Mouse (Mus musculus): Measurements from ENCODE around the gene Tceanc2.

Tceanc2 gene

DNA sequence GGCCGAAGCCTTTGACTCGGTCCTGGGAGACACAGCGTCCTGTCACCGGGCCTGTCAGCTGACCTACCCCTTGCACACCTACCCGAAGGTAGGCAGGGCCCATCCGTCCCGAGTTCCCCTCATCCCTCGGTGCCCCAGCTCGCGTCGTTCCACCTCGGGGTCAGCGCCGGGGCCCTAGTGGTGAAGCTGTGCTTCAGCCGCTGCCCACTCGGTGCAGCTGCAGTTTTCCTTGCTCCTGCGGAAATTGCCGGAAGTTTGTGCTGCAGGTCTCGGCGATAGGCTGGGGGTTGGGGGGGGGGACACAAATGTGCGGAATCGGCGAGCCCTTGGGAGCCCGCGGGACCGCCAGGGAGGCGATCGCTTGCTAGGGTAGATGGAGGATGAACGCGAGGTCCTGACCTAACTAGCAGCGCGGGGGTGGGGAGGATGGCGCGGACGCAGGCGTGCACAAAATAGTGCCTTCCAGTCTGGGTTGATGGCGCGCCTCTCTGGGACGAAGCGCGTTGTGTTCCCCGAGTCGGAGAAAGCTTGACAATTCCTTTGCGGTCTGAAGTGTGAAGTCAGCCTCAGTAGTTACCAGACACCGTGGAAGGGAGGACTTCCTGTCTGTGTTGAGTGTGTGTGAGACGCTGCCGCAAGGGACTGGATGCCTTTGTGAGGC, at the start of gene Tceanc2:
Tceanc2 (minus strand) TSS at position 287 of the 661 bp plus-strand sequence.
- DNase-seq (ENCODE audit: low read depth, low spot score): peak; percentile 37

DNA sequence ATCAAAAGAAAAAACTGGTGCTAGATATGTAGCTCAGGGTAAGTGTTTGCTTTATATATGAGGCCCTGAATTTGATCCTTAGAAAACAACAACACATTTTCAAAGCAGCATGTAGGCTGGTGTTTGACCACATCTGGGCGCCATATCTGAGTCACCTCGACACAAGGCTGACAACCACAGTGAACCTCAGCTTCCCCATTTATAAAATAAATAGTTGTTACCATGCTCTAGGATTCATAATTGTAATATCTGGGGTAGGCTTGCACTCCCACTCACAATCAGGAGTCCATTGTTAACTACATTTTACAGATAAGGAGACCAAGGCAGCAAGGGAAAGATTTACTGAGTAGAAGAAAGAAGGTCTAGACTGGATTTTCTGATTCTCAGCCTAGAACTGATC, 47.4 kb upstream of the Tceanc2 start:
- DNase-seq (ENCODE audit: low read depth, low spot score): no peak

- no peak for DNase-seq (ENCODE audit: low read depth, low spot score)
Observed at GRCm38 (mm10) chr4:107223225-107224204, 44.6 kb upstream of the Tceanc2 start.

- no peak for DNase-seq (ENCODE audit: low read depth, low spot score)
Observed at GRCm38 (mm10) chr4:107221524-107221923, 42.6 kb upstream of the Tceanc2 start.

DNA sequence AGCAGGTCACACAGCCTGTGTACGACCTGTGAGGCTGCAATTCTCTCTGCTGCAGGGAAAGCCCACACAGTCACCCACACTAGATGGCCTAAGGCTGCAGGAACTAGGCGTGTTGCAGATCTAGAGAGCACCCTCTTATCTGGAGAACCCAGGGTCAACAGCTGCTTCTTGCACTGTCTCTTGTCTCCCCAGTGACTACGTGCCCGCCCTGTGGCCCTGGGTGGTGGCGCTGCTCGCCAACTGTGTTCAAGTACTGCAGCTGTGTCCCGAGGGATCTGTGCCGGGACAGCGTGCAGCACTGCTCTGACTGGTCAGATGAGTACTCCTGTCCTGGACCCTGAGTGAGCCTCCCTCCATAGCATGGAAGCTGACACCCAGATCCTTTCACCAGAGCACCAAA, 38.7 kb upstream of the Tceanc2 start:
- DNase-seq (ENCODE audit: low read depth, low spot score): no peak

GRCm38 (mm10) chr4:107213279-107214011, 34.5 kb upstream of the Tceanc2 start:
- DNase-seq (ENCODE audit: low read depth, low spot score): no peak

DNA sequence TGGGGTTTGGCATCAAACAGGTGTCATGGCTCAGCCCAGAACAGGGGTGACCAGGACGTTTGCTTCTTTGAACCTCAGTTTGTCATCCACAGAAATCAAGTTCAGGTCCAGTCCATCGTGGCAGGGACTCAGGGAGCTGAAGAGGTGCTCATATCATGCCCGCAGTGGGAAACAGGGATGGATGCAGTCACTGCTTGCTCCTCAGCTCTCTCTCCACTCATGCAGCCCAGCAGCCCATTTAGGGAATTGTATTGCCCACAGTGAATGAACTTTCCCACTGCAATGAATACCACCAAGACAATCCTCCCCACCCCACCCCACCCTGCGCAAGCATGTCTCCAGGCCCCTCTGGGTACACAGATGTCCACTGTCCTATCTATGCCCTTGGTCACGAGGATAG, 33.0 kb upstream of the Tceanc2 start:
- DNase-seq (ENCODE audit: low read depth, low spot score): no peak

DNA sequence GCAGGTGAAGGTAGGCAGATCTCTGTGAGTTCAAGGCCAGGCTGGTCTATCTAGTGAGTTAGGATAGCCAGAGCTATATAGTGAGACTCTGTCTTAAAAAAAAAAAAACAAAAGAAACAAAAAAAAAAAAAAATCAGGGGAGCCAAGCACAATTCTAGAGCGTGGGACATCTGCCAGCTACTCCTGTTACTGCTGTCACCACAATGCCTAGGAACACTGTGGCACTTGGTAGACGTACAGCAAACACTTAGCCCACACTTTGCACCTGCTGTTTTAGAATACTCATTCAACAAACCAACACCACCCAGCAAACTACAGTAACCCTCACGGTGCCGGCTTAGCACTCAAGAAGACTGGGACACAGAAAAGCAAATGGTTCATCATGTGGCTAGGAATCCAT, 32.5 kb upstream of the Tceanc2 start:
- no peak for DNase-seq (ENCODE audit: low read depth, low spot score)

DNA sequence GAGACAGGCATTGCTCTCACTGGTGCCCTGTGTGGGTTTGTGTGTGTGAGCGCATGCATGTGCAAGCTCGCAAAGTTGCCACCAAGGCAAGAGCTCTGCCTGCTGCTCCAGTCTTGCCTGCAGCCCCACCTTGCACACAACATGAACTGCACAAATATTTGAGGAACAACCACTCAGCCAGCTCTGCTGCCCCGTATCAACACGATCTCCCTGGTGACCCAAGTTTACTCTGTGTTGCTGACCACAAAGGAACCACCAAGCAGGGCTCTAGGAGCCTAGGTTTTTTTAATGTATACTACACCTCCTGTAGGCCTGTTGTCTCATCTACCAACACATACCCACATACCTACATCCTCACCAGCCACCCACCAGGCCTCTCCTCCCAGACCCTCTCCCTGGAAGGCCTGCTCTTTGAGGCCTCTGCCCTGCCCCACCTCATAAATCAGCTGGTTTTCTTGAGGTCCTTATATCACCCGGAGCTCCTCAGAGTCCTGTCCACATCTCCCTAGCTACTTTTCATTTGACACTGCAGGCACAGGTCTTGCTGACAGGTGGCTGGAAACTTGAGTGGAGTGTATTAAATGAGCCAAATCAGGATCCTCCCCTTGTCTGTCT, 31.7 kb upstream of the Tceanc2 start:
- DNase-seq (ENCODE audit: low read depth, low spot score): no peak

GRCm38 (mm10) chr4:107208880-107209279, 30.0 kb upstream of the Tceanc2 start, which contains the start of gene Ldlrad1:
TSS of gene Ldlrad1 (plus strand) at chr4:107209180.
- no peak for DNase-seq (ENCODE audit: low read depth, low spot score)

GRCm38 (mm10) chr4:107207016-107207415, 28.1 kb upstream of the Tceanc2 start:
- DNase-seq (ENCODE audit: low read depth, low spot score): no peak

- DNase-seq (ENCODE audit: low read depth, low spot score): no peak
Observed at GRCm38 (mm10) chr4:107203001-107203400, 24.1 kb upstream of the Tceanc2 start.

DNA sequence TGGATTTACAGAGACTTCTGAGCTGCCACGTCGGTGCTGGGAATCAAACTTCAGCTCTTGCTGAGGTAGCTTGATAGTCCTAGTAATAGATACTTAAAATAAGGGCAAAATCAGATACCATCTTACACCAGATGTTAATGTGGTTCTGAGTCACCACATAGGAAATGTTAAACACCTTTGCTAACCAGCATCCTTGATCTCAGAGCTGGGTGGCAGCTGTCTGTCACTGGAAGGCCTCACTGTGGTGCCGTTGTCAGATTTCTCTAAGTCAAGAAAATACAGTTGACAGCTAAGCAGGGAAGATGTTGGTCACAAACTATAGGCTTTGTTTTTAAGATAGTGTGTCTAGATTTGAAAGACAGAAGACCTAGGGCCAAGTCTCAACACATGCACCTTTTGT, 22.9 kb upstream of the Tceanc2 start:
- DNase-seq (ENCODE audit: low read depth, low spot score): no peak

- DNase-seq (ENCODE audit: low read depth, low spot score): no peak
Observed at GRCm38 (mm10) chr4:107198072-107198471, 19.2 kb upstream of the Tceanc2 start.

DNA sequence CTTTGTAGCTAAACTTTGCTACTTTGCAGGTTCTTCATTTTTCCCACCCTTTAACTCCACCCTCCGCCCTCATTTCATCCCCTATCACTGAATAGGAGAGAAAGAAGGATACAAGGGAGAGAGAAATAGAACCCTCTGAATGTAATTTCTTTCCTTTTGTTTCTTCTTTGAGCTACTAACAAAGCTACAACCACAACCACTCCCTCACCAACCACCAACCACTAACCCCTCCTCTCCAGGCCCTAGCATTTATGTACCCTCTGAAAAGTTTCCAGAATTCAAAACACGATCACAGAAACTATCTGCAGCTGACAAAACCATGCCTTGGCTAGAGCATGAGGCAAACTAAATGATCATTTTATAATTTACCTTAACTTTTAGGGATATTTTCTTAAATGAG, 17.5 kb upstream of the Tceanc2 start:
- DNase-seq (ENCODE audit: low read depth, low spot score): no peak

DNA sequence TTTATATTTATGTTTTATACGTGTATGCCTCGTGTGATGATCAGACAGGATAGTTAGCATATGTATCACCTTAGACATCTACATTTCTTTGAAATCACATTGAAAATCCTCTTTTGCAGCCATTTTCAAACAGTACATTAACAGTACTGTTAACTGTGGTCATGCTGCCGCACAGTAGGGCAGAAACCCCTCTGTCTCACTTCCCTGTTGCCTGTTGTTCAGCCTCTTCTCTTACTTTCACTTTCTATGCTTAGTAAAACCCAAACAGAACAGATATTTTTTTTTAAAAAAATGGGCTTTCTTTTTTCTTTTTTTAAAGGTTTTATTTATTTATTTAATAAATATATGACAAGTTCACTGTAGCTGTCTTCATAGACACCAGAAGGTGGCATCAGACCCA, 14.9 kb upstream of the Tceanc2 start:
- no peak for DNase-seq (ENCODE audit: low read depth, low spot score)

DNA sequence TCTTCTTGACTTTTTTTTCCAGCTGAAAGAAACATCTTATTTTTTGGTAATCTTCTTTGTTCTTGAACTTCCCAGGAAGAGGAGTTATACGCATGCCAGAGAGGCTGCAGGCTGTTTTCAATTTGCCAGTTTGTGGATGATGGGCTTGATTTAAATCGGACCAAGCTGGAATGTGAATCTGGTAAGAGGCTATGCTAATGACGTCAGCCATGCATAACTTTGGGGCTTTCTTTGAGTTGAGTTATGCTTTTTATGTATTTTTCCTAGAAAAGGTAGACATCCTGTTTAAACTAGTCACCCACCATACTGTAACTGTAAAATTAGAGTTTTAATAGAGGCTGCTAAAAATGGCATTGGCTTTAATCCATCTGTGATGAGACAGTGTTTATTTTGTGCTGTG, 6.8 kb upstream of the Tceanc2 start:
- DNase-seq (ENCODE audit: low read depth, low spot score): no peak

DNA sequence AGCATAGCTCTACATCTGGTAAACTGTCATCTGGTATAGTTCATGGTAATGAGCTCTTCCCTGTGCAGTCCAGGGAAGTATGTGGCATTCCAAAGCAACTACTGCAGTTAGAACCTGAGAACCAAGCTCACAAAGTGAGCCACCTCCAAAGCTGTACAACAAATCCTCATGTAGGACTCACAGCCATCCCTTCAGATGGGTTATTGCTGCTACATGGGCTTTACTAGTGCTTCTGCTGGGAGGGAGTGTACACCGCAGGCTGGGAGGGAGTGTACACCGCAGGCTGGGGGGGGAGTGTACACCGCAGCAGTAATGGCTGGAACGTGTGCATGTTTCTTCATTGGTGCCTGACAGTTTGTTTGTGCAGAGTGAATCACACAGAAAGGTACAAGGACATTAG, 4.3 kb upstream of the Tceanc2 start:
- DNase-seq (ENCODE audit: low read depth, low spot score): no peak

DNA sequence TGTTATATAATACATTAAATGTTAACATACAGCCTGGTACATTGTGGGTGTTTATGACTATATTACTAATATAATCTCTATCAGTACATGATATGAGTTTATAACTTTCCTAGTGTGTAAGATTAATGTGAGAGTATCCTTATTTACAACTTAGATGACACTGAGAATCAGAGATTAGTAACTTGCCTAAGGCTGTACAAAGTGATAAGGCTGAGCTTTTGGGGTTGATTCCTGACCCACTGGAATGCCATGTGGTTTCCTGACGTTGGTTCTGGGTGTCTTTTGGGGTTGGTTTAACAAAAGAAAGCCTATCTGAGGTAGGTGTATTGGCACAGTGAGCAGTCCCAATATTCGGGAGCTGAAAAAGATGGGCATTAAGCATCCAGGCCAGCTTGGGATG, 3.9 kb upstream of the Tceanc2 start:
- no peak for DNase-seq (ENCODE audit: low read depth, low spot score)

GRCm38 (mm10) chr4:107181866-107182265, 3.0 kb upstream of the Tceanc2 start:
- DNase-seq (ENCODE audit: low read depth, low spot score): no peak

- DNase-seq (ENCODE audit: low read depth, low spot score): no peak
Observed at GRCm38 (mm10) chr4:107180746-107181145, 1.8 kb upstream of the Tceanc2 start.

GRCm38 (mm10) chr4:107179561-107179960, 645 bp upstream of the Tceanc2 start:
- DNase-seq (ENCODE audit: low read depth, low spot score): no peak
